Mouse (Mus musculus): ENCODE results near the gene Grb7. TPM values are rescaled to one million over a fixed set of nuclear protein-coding genes. Genes with fewer than 3 reads are reported as not detected.

The Grb7 gene
- polyA plus RNA-seq (2015; fragmentation: Nextera tagmentation; extraction: Ambion mirVana) = 31.4 and 37.2 TPM in 2 replicates

GRCm38 (mm10) chr11:98446213-98446561, at the start of gene Grb7:
TSS of gene Grb7 (plus strand) at chr11:98446394.
- no peak for DNase-seq
- Histone ChIP-seq H3K36me3 (replicated peaks; ENCODE audit: insufficient read depth, low read length) (no peaks in the 10 kb centered on the region), H3K4me1 (ENCODE audit: insufficient read depth) (peaks cover 3% of the 10 kb centered on the region; the same call in 1 of the 2 replicates), H3K27me3 (ENCODE audit: insufficient read depth, low read length) (peaks cover 16% of the 10 kb centered on the region; the same call in 1 of the 2 replicates), H3K9ac (replicated peaks) (peak within 1 kb of the TSS; percentile 80), H3K9me3 (ENCODE audit: low read length) (no peaks in the 10 kb centered on the region), H3K4me2 (ENCODE audit: low read depth, low read length) (peak within 1 kb of the TSS; percentile 49), H3K27ac (ENCODE audit: low read depth) (peak within 1 kb of the TSS; percentile 89), H3K4me3 (ENCODE audit: low read depth, low read length) (peak within 1 kb of the TSS; percentile 55)
- no peak for TF ChIP-seq CTCF (IDR thresholded peaks at IDR 0.05; ENCODE audit: low read depth)
- no peak for TF ChIP-seq EP300 (IDR thresholded peaks at IDR 0.05; ENCODE audit: low read depth)
- WGBS (ENCODE audit: insufficient replicate concordance) = 12% methylated on average over 5 of the region's 5 CpGs
- ATAC-seq = no peak; the same call in 1 of the 2 replicates

- no peak for ATAC-seq
- TF ChIP-seq CTCF (IDR thresholded peaks at IDR 0.05; ENCODE audit: low read depth) (no peak), EP300 (IDR thresholded peaks at IDR 0.05; ENCODE audit: low read depth) (no peak)
- H3K4me2 ChIP-seq (ENCODE audit: low read depth, low read length) = no peak overlapping the region
- H3K36me3 ChIP-seq (replicated peaks; ENCODE audit: insufficient read depth, low read length) = no peaks in the 10 kb centered on the region
- H3K27ac ChIP-seq (ENCODE audit: low read depth) = no peak overlapping the region
- H3K4me1 ChIP-seq (ENCODE audit: insufficient read depth) = peaks cover 37% of the 10 kb centered on the region
- no peaks in the 10 kb centered on the region for H3K9me3 ChIP-seq (ENCODE audit: low read length)
- no peak overlapping the region for H3K4me3 ChIP-seq (ENCODE audit: low read depth, low read length)
- DNase-seq = no peak
- no peak overlapping the region for H3K9ac ChIP-seq (replicated peaks)
- H3K27me3 ChIP-seq (ENCODE audit: insufficient read depth, low read length) = no peaks in the 10 kb centered on the region
- WGBS (ENCODE audit: insufficient replicate concordance) = 88% methylated on average over 7 of the region's 7 CpGs
Measured at GRCm38 (mm10) chr11:98397946-98398345, 48.2 kb upstream of the Grb7 start.

GRCm38 (mm10) chr11:98400161-98400726, 46.0 kb upstream of the Grb7 start, which contains the start of gene Pgap3:
TSS of gene Pgap3 (minus strand) at chr11:98400490.
- WGBS (ENCODE audit: insufficient replicate concordance) = under 1% methylated on average over 40 of the region's 40 CpGs
- ATAC-seq = peak; percentile 93

GRCm38 (mm10) chr11:98400816-98401215, 45.4 kb upstream of the Grb7 start:
- H3K36me3 ChIP-seq (replicated peaks; ENCODE audit: insufficient read depth, low read length) = no peaks in the 10 kb centered on the region
- peak overlapping the region; percentile 99 for H3K27ac ChIP-seq (ENCODE audit: low read depth)
- no peaks in the 10 kb centered on the region for H3K27me3 ChIP-seq (ENCODE audit: insufficient read depth, low read length)
- WGBS (ENCODE audit: insufficient replicate concordance) = 49% methylated on average over 3 of the region's 3 CpGs
- peaks cover 12% of the 10 kb centered on the region; the same call in 1 of the 2 replicates for H3K4me1 ChIP-seq (ENCODE audit: insufficient read depth)
- ATAC-seq (peak; percentile 22; the same call in 1 of the 2 replicates), DNase-seq (no peak)
- no peaks in the 10 kb centered on the region for H3K9me3 ChIP-seq (ENCODE audit: low read length)
- TF ChIP-seq EP300 (IDR thresholded peaks at IDR 0.05; ENCODE audit: low read depth) (no peak), CTCF (IDR thresholded peaks at IDR 0.05; ENCODE audit: low read depth) (no peak)
- H3K4me2 ChIP-seq (ENCODE audit: low read depth, low read length) = peak overlapping the region; percentile 80
- peak overlapping the region; percentile 77 for H3K4me3 ChIP-seq (ENCODE audit: low read depth, low read length)
- H3K9ac ChIP-seq (replicated peaks) = peak overlapping the region; percentile 83

More at GRCm38 (mm10) chr11:98400161-98400726, 46.0 kb upstream of the Grb7 start, which contains the start of gene Pgap3:
- peak within 1 kb of the TSS; percentile 99 for H3K27ac ChIP-seq (ENCODE audit: low read depth)
- H3K36me3 ChIP-seq (replicated peaks; ENCODE audit: insufficient read depth, low read length) = no peaks in the 10 kb centered on the region
- no peaks in the 10 kb centered on the region for H3K27me3 ChIP-seq (ENCODE audit: insufficient read depth, low read length)
- H3K4me2 ChIP-seq (ENCODE audit: low read depth, low read length) = peak within 1 kb of the TSS; percentile 80
- peak within 1 kb of the TSS; percentile 77 for H3K4me3 ChIP-seq (ENCODE audit: low read depth, low read length)
- peak within 1 kb of the TSS; percentile 83 for H3K9ac ChIP-seq (replicated peaks)
- H3K9me3 ChIP-seq (ENCODE audit: low read length) = no peaks in the 10 kb centered on the region
- DNase-seq = peak; percentile 92
- TF ChIP-seq EP300 (IDR thresholded peaks at IDR 0.05; ENCODE audit: low read depth) (no peak), CTCF (IDR thresholded peaks at IDR 0.05; ENCODE audit: low read depth) (no peak)
- H3K4me1 ChIP-seq (ENCODE audit: insufficient read depth) = peaks cover 14% of the 10 kb centered on the region

- H3K36me3 ChIP-seq (replicated peaks; ENCODE audit: insufficient read depth, low read length) = no peaks in the 10 kb centered on the region
- no peak overlapping the region for H3K4me2 ChIP-seq (ENCODE audit: low read depth, low read length)
- H3K27ac ChIP-seq (ENCODE audit: low read depth) = no peak overlapping the region
- no peaks in the 10 kb centered on the region for H3K9me3 ChIP-seq (ENCODE audit: low read length)
- no peak for DNase-seq
- no peak overlapping the region for H3K4me3 ChIP-seq (ENCODE audit: low read depth, low read length)
- H3K4me1 ChIP-seq (ENCODE audit: insufficient read depth) = no peaks in the 10 kb centered on the region
- peaks cover 9% of the 10 kb centered on the region for H3K27me3 ChIP-seq (ENCODE audit: insufficient read depth, low read length)
- TF ChIP-seq CTCF (IDR thresholded peaks at IDR 0.05; ENCODE audit: low read depth) (no peak), EP300 (IDR thresholded peaks at IDR 0.05; ENCODE audit: low read depth) (no peak)
- 76% methylated on average over 6 of the region's 6 CpGs for WGBS (ENCODE audit: insufficient replicate concordance)
- no peak overlapping the region for H3K9ac ChIP-seq (replicated peaks)
- no peak for ATAC-seq
Measured at GRCm38 (mm10) chr11:98406621-98407020, 39.6 kb upstream of the Grb7 start.

- ATAC-seq (no peak), DNase-seq (no peak)
- WGBS (ENCODE audit: insufficient replicate concordance) = 45% methylated on average over 8 of the region's 8 CpGs
- Histone ChIP-seq H3K4me3 (ENCODE audit: low read depth, low read length) (no peak overlapping the region), H3K27ac (ENCODE audit: low read depth) (no peak overlapping the region), H3K4me1 (ENCODE audit: insufficient read depth) (no peaks in the 10 kb centered on the region; the same call in none of the 2 replicates), H3K9me3 (ENCODE audit: low read length) (no peaks in the 10 kb centered on the region), H3K4me2 (ENCODE audit: low read depth, low read length) (no peak overlapping the region), H3K9ac (replicated peaks) (no peak overlapping the region), H3K36me3 (replicated peaks; ENCODE audit: insufficient read depth, low read length) (no peaks in the 10 kb centered on the region), H3K27me3 (ENCODE audit: insufficient read depth, low read length) (peaks cover 31% of the 10 kb centered on the region)
- no peak for TF ChIP-seq CTCF (IDR thresholded peaks at IDR 0.05; ENCODE audit: low read depth)
Measured at GRCm38 (mm10) chr11:98408872-98409271, 37.3 kb upstream of the Grb7 start.
